Mouse (Mus musculus): ENCODE data around the gene Ngf. TPM values are rescaled to one million over a fixed set of nuclear protein-coding genes. Genes with fewer than 3 reads are reported as not detected.

Gene Ngf
- total and polyA plus RNA-seq, 2 experiments from 2014 or later, result 0.28 to 4.9 TPM

GRCm38 (mm10) chr3:102462703-102463336, 6.9 kb upstream of the Ngf start:
- H3K36me3 ChIP-seq (ENCODE audit: insufficient read depth, low read length), result no peaks in the 10 kb centered on the region
- H3K9ac ChIP-seq (replicated peaks; ENCODE audit: low read length, poor library complexity, severe bottlenecking), result no peak overlapping the region
- no peak for DNase-seq (ENCODE audit: low spot score)
- WGBS, result 60% methylated on average over 9 of the region's 9 CpGs
- ATAC-seq (ENCODE audit: low FRiP score), result no peak
- H3K9me3 ChIP-seq (ENCODE audit: low read length), result no peaks in the 10 kb centered on the region
- H3K27me3 ChIP-seq (ENCODE audit: insufficient read depth, low read length), result 0 out of 2 replicates have a peak, but pooled peaks cover 4% of the 10 kb centered on the region
- H3K4me1 ChIP-seq (ENCODE audit: insufficient read depth, low read length), result no peaks in the 10 kb centered on the region
- H3K4me2 ChIP-seq (ENCODE audit: low read depth, low read length, poor library complexity, severe bottlenecking), result no peak overlapping the region
- H3K27ac ChIP-seq (ENCODE audit: low read depth, low read length), result no peak overlapping the region
- no peak for TF ChIP-seq CTCF (IDR thresholded peaks at IDR 0.05)
- no peak overlapping the region for H3K4me3 ChIP-seq (ENCODE audit: low read depth, low read length)

DNA sequence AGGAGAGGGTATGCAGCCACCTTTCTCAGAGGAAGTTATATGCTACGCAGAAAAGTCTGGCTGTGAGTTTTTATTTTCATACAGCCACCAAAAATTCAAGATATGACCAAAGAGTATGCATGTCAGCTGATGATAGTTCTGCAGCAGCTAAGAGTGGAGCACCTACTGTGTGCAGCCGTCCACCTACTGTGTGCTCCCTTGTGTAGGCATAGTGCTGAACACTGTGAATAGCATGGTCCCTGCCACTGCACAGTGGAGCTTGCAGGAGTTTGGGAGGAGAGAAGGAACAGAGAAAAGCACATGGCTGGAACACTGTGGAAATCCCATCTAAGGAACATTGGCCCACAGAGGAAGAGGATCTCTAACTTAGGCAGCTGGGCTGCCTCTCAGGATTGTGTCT, 6.4 kb upstream of the Ngf start:
- no peak for DNase-seq (ENCODE audit: low spot score)
- H3K4me2 ChIP-seq (ENCODE audit: low read depth, low read length, poor library complexity, severe bottlenecking), result no peak overlapping the region
- TF ChIP-seq CTCF (IDR thresholded peaks at IDR 0.05), result no peak
- WGBS, result 89% methylated on average over 2 of the region's 2 CpGs
- ATAC-seq (ENCODE audit: low FRiP score), result no peak
- no peaks in the 10 kb centered on the region for H3K36me3 ChIP-seq (ENCODE audit: insufficient read depth, low read length)
- H3K9ac ChIP-seq (replicated peaks; ENCODE audit: low read length, poor library complexity, severe bottlenecking), result no peak overlapping the region
- no peaks in the 10 kb centered on the region for H3K4me1 ChIP-seq (ENCODE audit: insufficient read depth, low read length)
- peaks cover 8% of the 10 kb centered on the region; the same call in 1 of the 2 replicates for H3K27me3 ChIP-seq (ENCODE audit: insufficient read depth, low read length)
- no peak overlapping the region for H3K4me3 ChIP-seq (ENCODE audit: low read depth, low read length)
- H3K9me3 ChIP-seq (ENCODE audit: low read length), result no peaks in the 10 kb centered on the region
- H3K27ac ChIP-seq (ENCODE audit: low read depth, low read length), result no peak overlapping the region

- Histone ChIP-seq H3K9ac (replicated peaks; ENCODE audit: low read length, poor library complexity, severe bottlenecking) (no peak overlapping the region), H3K36me3 (ENCODE audit: insufficient read depth, low read length) (no peaks in the 10 kb centered on the region), H3K9me3 (ENCODE audit: low read length) (no peaks in the 10 kb centered on the region), H3K4me1 (ENCODE audit: insufficient read depth, low read length) (no peaks in the 10 kb centered on the region), H3K27me3 (ENCODE audit: insufficient read depth, low read length) (peaks cover 35% of the 10 kb centered on the region), H3K4me2 (ENCODE audit: low read depth, low read length, poor library complexity, severe bottlenecking) (no peak overlapping the region), H3K27ac (ENCODE audit: low read depth, low read length) (no peak overlapping the region), H3K4me3 (ENCODE audit: low read depth, low read length) (no peak overlapping the region)
- DNase-seq (ENCODE audit: low spot score) (peak; percentile 61), ATAC-seq (ENCODE audit: low FRiP score) (peak; percentile 42; the same call in 1 of the 2 replicates)
- WGBS, result 34% methylated on average over 3 of the region's 3 CpGs
- peak; percentile 84 for TF ChIP-seq CTCF (IDR thresholded peaks at IDR 0.05)
Measured at GRCm38 (mm10) chr3:102466587-102466986, 3.1 kb upstream of the Ngf start.

DNA sequence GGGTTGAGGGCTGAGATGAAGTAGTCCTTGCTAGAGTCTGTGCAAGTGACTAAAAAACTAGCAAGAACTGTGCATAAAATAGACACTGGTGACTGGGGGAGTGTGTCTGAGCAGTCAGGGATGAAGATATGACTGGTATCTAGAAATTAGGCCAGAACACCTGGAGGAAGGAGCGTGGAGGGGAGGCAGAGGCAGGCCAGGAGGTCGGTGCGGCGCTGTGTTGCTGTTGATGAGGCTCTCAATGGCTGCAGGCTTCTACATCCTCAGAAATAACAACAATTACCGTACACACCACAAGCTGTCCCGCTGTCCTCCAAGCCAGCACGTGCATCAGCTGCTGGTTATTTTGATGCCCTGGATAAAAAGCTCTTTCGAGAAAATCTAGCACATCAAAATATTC, 2.6 kb upstream of the Ngf start:
- 81% methylated on average over 8 of the region's 8 CpGs for WGBS

GRCm38 (mm10) chr3:102471251-102471650, 1.5 kb downstream of the Ngf start:
- H3K9ac ChIP-seq (replicated peaks; ENCODE audit: low read length, poor library complexity, severe bottlenecking), result no peak overlapping the region
- DNase-seq (ENCODE audit: low spot score) (no peak), ATAC-seq (ENCODE audit: low FRiP score) (no peak)
- no peak for TF ChIP-seq CTCF (IDR thresholded peaks at IDR 0.05)
- peaks cover 42% of the 10 kb centered on the region for H3K27me3 ChIP-seq (ENCODE audit: insufficient read depth, low read length)
- H3K4me2 ChIP-seq (ENCODE audit: low read depth, low read length, poor library complexity, severe bottlenecking), result no peak overlapping the region
- H3K36me3 ChIP-seq (ENCODE audit: insufficient read depth, low read length), result no peaks in the 10 kb centered on the region
- H3K4me1 ChIP-seq (ENCODE audit: insufficient read depth, low read length), result no peaks in the 10 kb centered on the region
- H3K27ac ChIP-seq (ENCODE audit: low read depth, low read length), result no peak overlapping the region
- H3K4me3 ChIP-seq (ENCODE audit: low read depth, low read length), result no peak overlapping the region
- 81% methylated on average over 5 of the region's 5 CpGs for WGBS
- H3K9me3 ChIP-seq (ENCODE audit: low read length), result no peaks in the 10 kb centered on the region

More for the DNA sequence above, 2.6 kb upstream of the Ngf start:
- no peak overlapping the region for H3K9ac ChIP-seq (replicated peaks; ENCODE audit: low read length, poor library complexity, severe bottlenecking)
- H3K4me3 ChIP-seq (ENCODE audit: low read depth, low read length), result no peak overlapping the region
- DNase-seq (ENCODE audit: low spot score), result no peak
- H3K27me3 ChIP-seq (ENCODE audit: insufficient read depth, low read length), result peaks cover 39% of the 10 kb centered on the region
- TF ChIP-seq CTCF (IDR thresholded peaks at IDR 0.05), result no peak
- H3K4me2 ChIP-seq (ENCODE audit: low read depth, low read length, poor library complexity, severe bottlenecking), result no peak overlapping the region
- H3K9me3 ChIP-seq (ENCODE audit: low read length), result no peaks in the 10 kb centered on the region
- no peaks in the 10 kb centered on the region for H3K4me1 ChIP-seq (ENCODE audit: insufficient read depth, low read length)
- no peaks in the 10 kb centered on the region for H3K36me3 ChIP-seq (ENCODE audit: insufficient read depth, low read length)
- ATAC-seq (ENCODE audit: low FRiP score), result no peak
- H3K27ac ChIP-seq (ENCODE audit: low read depth, low read length), result no peak overlapping the region

GRCm38 (mm10) chr3:102471799-102472198, 2.1 kb downstream of the Ngf start:
- 65% methylated on average over 5 of the region's 5 CpGs for WGBS

More at GRCm38 (mm10) chr3:102471799-102472198, 2.1 kb downstream of the Ngf start:
- H3K9me3 ChIP-seq (ENCODE audit: low read length), result no peaks in the 10 kb centered on the region
- H3K9ac ChIP-seq (replicated peaks; ENCODE audit: low read length, poor library complexity, severe bottlenecking), result no peak overlapping the region
- H3K4me2 ChIP-seq (ENCODE audit: low read depth, low read length, poor library complexity, severe bottlenecking), result no peak overlapping the region
- H3K27me3 ChIP-seq (ENCODE audit: insufficient read depth, low read length), result peaks cover 42% of the 10 kb centered on the region
- no peak for TF ChIP-seq CTCF (IDR thresholded peaks at IDR 0.05)
- no peaks in the 10 kb centered on the region for H3K4me1 ChIP-seq (ENCODE audit: insufficient read depth, low read length)
- H3K4me3 ChIP-seq (ENCODE audit: low read depth, low read length), result no peak overlapping the region
- H3K36me3 ChIP-seq (ENCODE audit: insufficient read depth, low read length), result no peaks in the 10 kb centered on the region
- ATAC-seq (ENCODE audit: low FRiP score) (no peak), DNase-seq (ENCODE audit: low spot score) (no peak)
- H3K27ac ChIP-seq (ENCODE audit: low read depth, low read length), result no peak overlapping the region
